Mouse (Mus musculus) embryo, embryonic 10 days (tissue): ENCODE data around the gene Ggt5.

ENCODE experiments used
- DNase-seq: peaks from one replicate; pipeline ENCODE4 v3.0.0-alpha.2; 2015; ENCODE audit warnings: low spot score

The Ggt5 gene

GRCm38 (mm10) chr10:75568441-75568840 lies 20.7 kb upstream of the Ggt5 start:
- DNase-seq, result peak; percentile 24

- DNase-seq, result no peak
Observed at GRCm38 (mm10) chr10:75568851-75569250, 20.3 kb upstream of the Ggt5 start.

- no peak for DNase-seq
Observed at GRCm38 (mm10) chr10:75570981-75571657, 18.0 kb upstream of the Ggt5 start.

- DNase-seq, result no peak
Observed at GRCm38 (mm10) chr10:75571937-75572336, 17.2 kb upstream of the Ggt5 start.

- DNase-seq, result no peak
Observed at GRCm38 (mm10) chr10:75573181-75573580, 16.0 kb upstream of the Ggt5 start.

- no peak for DNase-seq
Observed at GRCm38 (mm10) chr10:75573965-75574364, 15.2 kb upstream of the Ggt5 start.

- DNase-seq, result no peak
Observed at GRCm38 (mm10) chr10:75579129-75579528, 10.0 kb upstream of the Ggt5 start.

- peak; percentile 95 for DNase-seq
Observed at GRCm38 (mm10) chr10:75585876-75586552, 3.1 kb upstream of the Ggt5 start.

- DNase-seq, result no peak
Observed at GRCm38 (mm10) chr10:75586553-75586879, 2.6 kb upstream of the Ggt5 start.

GRCm38 (mm10) chr10:75587781-75588180 lies 1.4 kb upstream of the Ggt5 start:
- DNase-seq, result no peak

- DNase-seq, result no peak
Observed at GRCm38 (mm10) chr10:75588336-75588735, 804 bp upstream of the Ggt5 start.

- no peak for DNase-seq
Observed at GRCm38 (mm10) chr10:75589651-75590050, 511 bp downstream of the Ggt5 start.

GRCm38 (mm10) chr10:75591211-75591894 lies 2.2 kb downstream of the Ggt5 start:
- DNase-seq, result no peak

GRCm38 (mm10) chr10:75592585-75592984 lies 3.4 kb downstream of the Ggt5 start:
- DNase-seq, result no peak

GRCm38 (mm10) chr10:75595981-75596380 lies 6.8 kb downstream of the Ggt5 start:
- no peak for DNase-seq

- DNase-seq, result no peak
Observed at GRCm38 (mm10) chr10:75600189-75600730, 11.1 kb downstream of the Ggt5 start.

- no peak for DNase-seq
Observed at GRCm38 (mm10) chr10:75605162-75605846, 16.2 kb downstream of the Ggt5 start.

- no peak for DNase-seq
Observed at GRCm38 (mm10) chr10:75607253-75607652, 18.1 kb downstream of the Ggt5 start.

- DNase-seq, result no peak
Observed at GRCm38 (mm10) chr10:75608975-75609374, 19.8 kb downstream of the Ggt5 start.

GRCm38 (mm10) chr10:75610486-75610885 lies 21.3 kb downstream of the Ggt5 start:
- DNase-seq, result no peak

GRCm38 (mm10) chr10:75616044-75616443 lies 26.9 kb downstream of the Ggt5 start:
- DNase-seq, result no peak

GRCm38 (mm10) chr10:75620818-75621217 lies 31.7 kb downstream of the Ggt5 start:
- DNase-seq, result no peak
